Mouse (Mus musculus) CH12.LX (cell line): ENCODE data around the gene Cactin. TPM values are rescaled to one million over a fixed set of nuclear protein-coding genes. Genes with fewer than 3 reads are reported as not detected.
A peak's percentile ranks its signal among the peaks of the same experiment; 100 is the strongest.

Source experiments
- DNase-seq: peaks from one replicate; pipeline ENCODE4 v3.0.0-alpha.2; 2013; ENCODE audit errors: extremely low read depth
- H3K27ac ChIP-seq: 2 replicates; pipeline ENCODE4 v1.5.1; 2012; ENCODE audit warnings: low read depth, mild to moderate bottlenecking, control low read depth, moderate library complexity; ENCODE audit not compliant: insufficient read depth
- H3K27me3 ChIP-seq: replicated peaks from 2 replicates; pipeline ENCODE3; 2012; ENCODE audit warnings: inconsistent platforms
- H3K36me3 ChIP-seq, 2 experiments: replicated peaks in 1 of 2; 2 replicates each; pipeline versions ENCODE3 to v1.6.1; 2012; ENCODE audit warnings: inconsistent platforms in 1 of 2, low read length in 1 of 2, mild to moderate bottlenecking in 1 of 2, mixed read lengths in 1 of 2, moderate library complexity in 1 of 2; ENCODE audit not compliant: control insufficient read depth in 1 of 2, insufficient read depth in 1 of 2
- H3K4me1 ChIP-seq, 2 experiments: 2 replicates each; pipeline ENCODE4 v1.6.1; 2012; ENCODE audit warnings: inconsistent platforms in 1 of 2, moderate library complexity in 1 of 2; ENCODE audit not compliant: insufficient read depth in 2 of 2, control insufficient read depth in 1 of 2
- H3K4me2 ChIP-seq: 2 replicates; pipeline ENCODE4 v1.6.1; 2012; ENCODE audit warnings: low read depth, mild to moderate bottlenecking, control low read depth; ENCODE audit not compliant: poor library complexity, insufficient read depth, severe bottlenecking
- H3K4me3 ChIP-seq, 3 experiments: fragments of 150-350 bp in 1 of 3; sonication (generic) in 1 of 3; replicated peaks in 1 of 3; 2 replicates each; pipeline versions ENCODE3 to v1.5.1; 2011 to 2012; ENCODE audit warnings: low read depth in 2 of 3, low read length in 2 of 3, mild to moderate bottlenecking in 2 of 3, moderate library complexity in 2 of 3, control low read depth in 1 of 3, improper control_type of control experiment in 1 of 3, inconsistent platforms in 1 of 3, mixed read lengths in 1 of 3; ENCODE audit not compliant: poor library complexity in 1 of 3
- H3K79me2 ChIP-seq: replicated peaks from 2 replicates; pipeline ENCODE4 v1.6.1; 2012; ENCODE audit warnings: mild to moderate bottlenecking, moderate library complexity; ENCODE audit not compliant: control insufficient read depth, poor library complexity, insufficient read depth, severe bottlenecking; ENCODE audit errors: extremely low read depth
- H3K9ac ChIP-seq: 2 replicates; pipeline ENCODE4 v1.6.1; 2012; ENCODE audit warnings: low read depth, mild to moderate bottlenecking, control low read depth, moderate library complexity; ENCODE audit not compliant: insufficient read depth
- H3K9me3 ChIP-seq: replicated peaks from 2 replicates; pipeline ENCODE3; 2012; ENCODE audit warnings: low read length, inconsistent platforms, mixed read lengths
- CHD2 ChIP-seq: IDR thresholded peaks from 2 replicates; pipeline ENCODE4 v1.6.1; 2011; ENCODE audit warnings: low read length, improper control_type of control experiment
- ETS1 ChIP-seq: conservative IDR thresholded peaks from 2 replicates; pipeline ENCODE4 v1.6.1; 2012; ENCODE audit warnings: low read depth, mild to moderate bottlenecking, inconsistent platforms, low read length, improper control_type of control experiment, moderate library complexity
- JUN ChIP-seq: IDR thresholded peaks from 2 replicates; pipeline ENCODE4 v1.6.1; 2011; ENCODE audit warnings: low read depth, mild to moderate bottlenecking, low read length, improper control_type of control experiment, moderate library complexity; ENCODE audit not compliant: insufficient read depth
- KAT2A ChIP-seq: IDR thresholded peaks from 2 replicates; pipeline ENCODE4 v1.6.1; 2012; ENCODE audit warnings: low read length, improper control_type of control experiment, inconsistent platforms; ENCODE audit not compliant: insufficient replicate concordance
- PAX5 ChIP-seq: IDR thresholded peaks from 2 replicates; pipeline ENCODE4 v1.6.1; 2012; ENCODE audit warnings: low read length, inconsistent platforms, mixed read lengths
- TBP ChIP-seq: conservative IDR thresholded peaks from 2 replicates; pipeline ENCODE4 v1.6.1; 2011; ENCODE audit warnings: low read depth, low read length, improper control_type of control experiment
- TCF12 ChIP-seq: IDR thresholded peaks from 2 replicates; pipeline ENCODE4 v1.6.1; 2014; ENCODE audit warnings: low read depth, mild to moderate bottlenecking, inconsistent platforms, low read length, improper control_type of control experiment
- ZMIZ1 ChIP-seq: IDR thresholded peaks from 2 replicates; pipeline ENCODE4 v1.6.1; 2012; ENCODE audit warnings: low read depth, mild to moderate bottlenecking, inconsistent platforms, low read length, improper control_type of control experiment
- ZNF384 ChIP-seq: IDR thresholded peaks from 2 replicates; pipeline ENCODE4 v1.6.1; 2012; ENCODE audit warnings: low read depth, low read length, improper control_type of control experiment, inconsistent platforms
- dilution Hi-C: fragments of 300-500 bp; cut with MboI; formaldehyde crosslinking; loops from 2 replicates; pipeline ENCODE4 v1.14.3; 2020; ENCODE audit warnings: low sequenced_read_pairs; ENCODE audit not compliant: extremely low pct_unique_long_range_greater_than_20kb, extremely low pct_ligation_motif_present
- in situ Hi-C: fragments of 300-500 bp; cut with MboI; formaldehyde crosslinking; loops from 3 replicates; pipeline ENCODE4 v1.14.3; 2019; ENCODE audit warnings: low sequenced_read_pairs, low pct_ligation_motif_present, low pct_unique_long_range_greater_than_20kb, mixed read lengths
- polyA plus RNA-seq: library from polyadenylated mRNA; unstranded; fragments of >175 nt; gene quantifications from 2 replicates; pipeline ENCODE4 v1.2.1, GENCODE M21; 2012; ENCODE audit warnings: low read depth; ENCODE audit not compliant: insufficient read length
- total RNA-seq, 2 experiments: library from RNA; depleted of rRNA; stranded (reverse); fragments of 300-350 nt in 1 of 2; fragments of >200 nt in 1 of 2; gene quantifications; 2 replicates each; pipeline ENCODE4 v1.2.3; 2012 to 2014

The Cactin gene
- total and polyA plus RNA-seq, 3 experiments: 21.4 to 39.3 (median 34.6) TPM

DNA sequence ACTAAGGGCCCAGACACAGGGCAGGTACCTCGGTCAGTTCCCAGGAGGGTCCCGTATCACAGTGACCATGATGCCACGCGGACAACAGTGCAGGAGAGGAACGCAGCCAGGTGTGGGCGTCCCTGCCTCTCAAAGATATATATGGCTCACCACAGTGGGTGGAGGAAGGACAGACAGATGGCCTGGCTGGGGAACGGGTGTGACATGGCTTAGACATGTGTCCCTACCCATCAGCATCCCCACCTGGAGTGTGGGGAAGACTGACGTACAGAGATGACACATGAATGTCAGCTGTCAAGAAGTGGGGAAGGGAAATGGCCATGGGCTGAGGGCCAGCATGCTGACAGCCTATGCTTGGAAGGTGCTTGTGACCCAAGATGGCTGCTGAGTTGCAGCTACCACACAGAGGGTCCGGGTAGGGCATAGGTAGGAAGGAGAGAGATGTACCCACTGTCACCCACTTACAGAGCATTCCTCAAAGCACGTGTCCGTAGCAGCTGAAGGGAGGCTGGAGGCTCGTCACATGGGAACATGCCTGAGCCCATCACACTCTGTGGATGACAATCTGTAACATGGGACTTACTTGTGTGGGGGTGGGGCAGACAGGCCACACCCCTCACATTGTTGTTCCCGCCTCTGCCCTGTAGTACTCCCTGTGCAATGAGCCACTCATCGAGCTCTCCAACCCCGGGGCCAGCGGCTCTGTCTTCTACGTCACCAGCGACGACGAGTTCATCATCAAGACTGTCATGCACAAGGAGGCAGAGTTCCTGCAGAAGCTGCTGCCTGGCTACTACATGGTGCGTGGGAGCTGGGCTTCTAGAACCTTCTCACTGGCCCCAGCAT, 13.8 kb upstream of the Cactin start:
- in situ Hi-C loops: no loop called here
- peaks cover 61 to 75% of the 10 kb centered on the region in 2 experiments for H3K36me3 ChIP-seq
- no peak for TF ChIP-seq JUN
- TF ChIP-seq ETS1: peak; percentile 30; the same call in 1 of the 2 replicates
- TF ChIP-seq, all 38 proteins: peak for 1
- no peak for DNase-seq
- H3K4me3 ChIP-seq: no peak overlapping the region
- H3K27ac ChIP-seq: no peak overlapping the region
- no peak overlapping the region for H3K4me2 ChIP-seq
- dilution Hi-C loops: no loop called here
- H3K4me1 ChIP-seq: peaks cover 21 to 70% of the 10 kb centered on the region in 2 experiments
- no peak overlapping the region for H3K9ac ChIP-seq
- no peaks in the 10 kb centered on the region for H3K27me3 ChIP-seq
- H3K79me2 ChIP-seq: peaks cover 12% of the 10 kb centered on the region
- H3K9me3 ChIP-seq: no peaks in the 10 kb centered on the region

DNA sequence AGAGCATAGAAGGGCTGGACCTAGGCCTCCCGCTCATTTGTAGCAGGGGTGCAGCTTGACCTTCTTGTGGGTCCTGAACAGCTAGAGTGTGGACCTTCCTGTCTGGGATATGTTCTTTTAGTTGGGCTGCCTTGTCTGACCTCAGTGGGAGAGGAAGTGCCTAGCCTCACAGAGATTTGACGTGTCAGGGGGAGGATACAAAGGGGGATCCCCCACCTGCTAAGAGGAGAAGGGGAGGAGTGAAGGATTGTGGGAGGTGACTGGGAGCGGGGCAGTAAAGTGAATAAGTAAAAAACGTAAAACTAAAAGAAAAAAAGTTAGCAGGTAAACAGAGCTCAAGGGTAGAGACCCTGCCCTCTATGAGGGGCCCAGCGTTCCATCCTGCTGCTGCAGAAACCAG, 11.3 kb upstream of the Cactin start:
- no peak overlapping the region for H3K4me3 ChIP-seq
- TF ChIP-seq TBP: no peak
- TF ChIP-seq TCF12: no peak
- no peak for TF ChIP-seq KAT2A
- no peak for TF ChIP-seq PAX5
- in situ Hi-C loops: no loop called here
- peaks cover 87 to 96% of the 10 kb centered on the region in 2 experiments for H3K36me3 ChIP-seq
- no peak overlapping the region for H3K9ac ChIP-seq
- H3K9me3 ChIP-seq: no peaks in the 10 kb centered on the region
- H3K79me2 ChIP-seq: no peaks in the 10 kb centered on the region
- H3K4me2 ChIP-seq: no peak overlapping the region
- peak; percentile 72 for DNase-seq
- no peaks in the 10 kb centered on the region for H3K27me3 ChIP-seq
- H3K27ac ChIP-seq: no peak overlapping the region
- dilution Hi-C loops: no loop called here
- peaks cover 0 to 45% of the 10 kb centered on the region in 2 experiments; a peak in 2 of 4 replicates for H3K4me1 ChIP-seq

DNA sequence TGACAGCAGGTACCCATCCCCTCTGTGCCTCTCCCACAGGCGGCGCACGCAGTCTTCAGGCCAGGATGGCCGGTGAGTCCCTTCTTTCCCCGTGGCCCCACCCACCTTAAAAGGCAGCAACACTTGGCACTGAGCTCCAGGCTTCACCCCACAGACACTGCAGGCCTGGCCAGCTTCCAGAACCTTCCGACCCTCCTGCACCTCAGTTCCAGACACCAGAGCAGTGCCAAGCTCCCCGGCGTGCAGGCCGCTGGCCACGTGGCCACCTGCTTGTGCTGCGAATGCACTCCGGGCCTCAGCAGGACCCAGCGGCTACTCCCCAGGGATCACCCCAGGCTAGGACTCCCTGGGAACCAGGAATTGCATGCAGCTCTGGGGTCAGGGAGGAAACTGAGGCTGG, 7.3 kb upstream of the Cactin start:
- H3K27ac ChIP-seq: no peak overlapping the region
- peaks cover under 1 to 25% of the 10 kb centered on the region in 2 experiments; a peak in 2 of 4 replicates for H3K4me1 ChIP-seq
- H3K36me3 ChIP-seq: peaks cover 87 to 100% of the 10 kb centered on the region in 2 experiments
- H3K4me2 ChIP-seq: no peak overlapping the region
- H3K4me3 ChIP-seq: no peak overlapping the region
- no peaks in the 10 kb centered on the region for H3K79me2 ChIP-seq
- TF ChIP-seq JUN (no peak), CHD2 (no peak), ZMIZ1 (no peak), ZNF384 (no peak)
- no peak for DNase-seq
- H3K27me3 ChIP-seq: no peaks in the 10 kb centered on the region
- no peaks in the 10 kb centered on the region for H3K9me3 ChIP-seq
- in situ Hi-C loops (no loop called here), dilution Hi-C loops (no loop called here)
- no peak overlapping the region for H3K9ac ChIP-seq
